Mouse (Mus musculus) CH12.LX (cell line): Measurements from ENCODE around the gene Ywhag. TPM values are rescaled to one million over a fixed set of nuclear protein-coding genes. Genes with fewer than 3 reads are reported as not detected.

ENCODE experiments used
- DNase-seq: peaks from one replicate; pipeline ENCODE4 v3.0.0-alpha.2; 2013; ENCODE audit errors: extremely low read depth
- H3K27ac ChIP-seq: 2 replicates; pipeline ENCODE4 v1.5.1; 2012; ENCODE audit warnings: low read depth, mild to moderate bottlenecking, control low read depth, moderate library complexity; ENCODE audit not compliant: insufficient read depth
- H3K27me3 ChIP-seq: replicated peaks from 2 replicates; pipeline ENCODE3; 2012; ENCODE audit warnings: inconsistent platforms
- H3K36me3 ChIP-seq, 2 experiments: replicated peaks in 1 of 2; 2 replicates each; pipeline versions ENCODE3 to v1.6.1; 2012; ENCODE audit warnings: inconsistent platforms in 1 of 2, low read length in 1 of 2, mild to moderate bottlenecking in 1 of 2, mixed read lengths in 1 of 2, moderate library complexity in 1 of 2; ENCODE audit not compliant: control insufficient read depth in 1 of 2, insufficient read depth in 1 of 2
- H3K4me1 ChIP-seq, 2 experiments: 2 replicates each; pipeline ENCODE4 v1.6.1; 2012; ENCODE audit warnings: inconsistent platforms in 1 of 2, moderate library complexity in 1 of 2; ENCODE audit not compliant: insufficient read depth in 2 of 2, control insufficient read depth in 1 of 2
- H3K4me2 ChIP-seq: 2 replicates; pipeline ENCODE4 v1.6.1; 2012; ENCODE audit warnings: low read depth, mild to moderate bottlenecking, control low read depth; ENCODE audit not compliant: poor library complexity, insufficient read depth, severe bottlenecking
- H3K4me3 ChIP-seq, 3 experiments: fragments of 150-350 bp in 1 of 3; sonication (generic) in 1 of 3; replicated peaks in 1 of 3; 2 replicates each; pipeline versions ENCODE3 to v1.5.1; 2011 to 2012; ENCODE audit warnings: low read depth in 2 of 3, low read length in 2 of 3, mild to moderate bottlenecking in 2 of 3, moderate library complexity in 2 of 3, control low read depth in 1 of 3, improper control_type of control experiment in 1 of 3, inconsistent platforms in 1 of 3, mixed read lengths in 1 of 3; ENCODE audit not compliant: poor library complexity in 1 of 3
- H3K79me2 ChIP-seq: replicated peaks from 2 replicates; pipeline ENCODE4 v1.6.1; 2012; ENCODE audit warnings: mild to moderate bottlenecking, moderate library complexity; ENCODE audit not compliant: control insufficient read depth, poor library complexity, insufficient read depth, severe bottlenecking; ENCODE audit errors: extremely low read depth
- H3K9ac ChIP-seq: 2 replicates; pipeline ENCODE4 v1.6.1; 2012; ENCODE audit warnings: low read depth, mild to moderate bottlenecking, control low read depth, moderate library complexity; ENCODE audit not compliant: insufficient read depth
- H3K9me3 ChIP-seq: replicated peaks from 2 replicates; pipeline ENCODE3; 2012; ENCODE audit warnings: low read length, inconsistent platforms, mixed read lengths
- CHD1 ChIP-seq: IDR thresholded peaks from 2 replicates; pipeline ENCODE4 v1.6.1; 2012; ENCODE audit warnings: low read depth, low read length, improper control_type of control experiment, inconsistent platforms
- CTCF ChIP-seq, 2 experiments: IDR thresholded peaks in 1 of 2; conservative IDR thresholded peaks in 1 of 2; 2 replicates each; pipeline ENCODE4 v1.5.1; 2011 to 2012; ENCODE audit warnings: low read depth in 2 of 2, low read length in 2 of 2, improper control_type of control experiment in 1 of 2, inconsistent platforms in 1 of 2, mild to moderate bottlenecking in 1 of 2, moderate library complexity in 1 of 2
- ELF1 ChIP-seq: IDR thresholded peaks from 2 replicates; pipeline ENCODE4 v1.6.1; 2014; ENCODE audit warnings: low read depth, mild to moderate bottlenecking, inconsistent platforms, low read length, improper control_type of control experiment
- ETS1 ChIP-seq: conservative IDR thresholded peaks from 2 replicates; pipeline ENCODE4 v1.6.1; 2012; ENCODE audit warnings: low read depth, mild to moderate bottlenecking, inconsistent platforms, low read length, improper control_type of control experiment, moderate library complexity
- HCFC1 ChIP-seq: IDR thresholded peaks from 2 replicates; pipeline ENCODE4 v1.6.1; 2012; ENCODE audit warnings: low read depth, mild to moderate bottlenecking, inconsistent platforms, low read length, improper control_type of control experiment
- IRF4 ChIP-seq: IDR thresholded peaks from 2 replicates; pipeline ENCODE4 v1.6.1; 2014; ENCODE audit warnings: low read depth, mild to moderate bottlenecking, inconsistent platforms, low read length, improper control_type of control experiment
- JUN ChIP-seq: IDR thresholded peaks from 2 replicates; pipeline ENCODE4 v1.6.1; 2011; ENCODE audit warnings: low read depth, mild to moderate bottlenecking, low read length, improper control_type of control experiment, moderate library complexity; ENCODE audit not compliant: insufficient read depth
- JUND ChIP-seq: conservative IDR thresholded peaks from 2 replicates; pipeline ENCODE4 v1.6.1; 2011; ENCODE audit warnings: low read depth, low read length, improper control_type of control experiment
- KAT2A ChIP-seq: IDR thresholded peaks from 2 replicates; pipeline ENCODE4 v1.6.1; 2012; ENCODE audit warnings: low read length, improper control_type of control experiment, inconsistent platforms; ENCODE audit not compliant: insufficient replicate concordance
- MEF2A ChIP-seq: IDR thresholded peaks from 2 replicates; pipeline ENCODE4 v1.6.1; 2014; ENCODE audit warnings: low read depth, mild to moderate bottlenecking, inconsistent platforms, low read length, improper control_type of control experiment, borderline replicate concordance
- MXI1 ChIP-seq: IDR thresholded peaks from 2 replicates; pipeline ENCODE4 v1.6.1; 2011; ENCODE audit warnings: mild to moderate bottlenecking, low read depth, low read length, improper control_type of control experiment
- MYC ChIP-seq: IDR thresholded peaks from 2 replicates; pipeline ENCODE4 v1.6.1; 2011; ENCODE audit warnings: low read depth, mild to moderate bottlenecking, improper control_type of control experiment, low read length
- NELFE ChIP-seq: IDR thresholded peaks from 2 replicates; pipeline ENCODE4 v1.6.1; 2011; ENCODE audit warnings: low read depth, low read length, improper control_type of control experiment
- NRF1 ChIP-seq: IDR thresholded peaks from 2 replicates; pipeline ENCODE4 v1.6.1; 2014; ENCODE audit warnings: low read depth, mild to moderate bottlenecking, inconsistent platforms, low read length, improper control_type of control experiment, moderate library complexity
- RAD21 ChIP-seq: IDR thresholded peaks from 2 replicates; pipeline ENCODE4 v1.6.1; 2011; ENCODE audit warnings: low read depth, mild to moderate bottlenecking, low read length, improper control_type of control experiment, moderate library complexity
- RCOR1 ChIP-seq: conservative IDR thresholded peaks from 2 replicates; pipeline ENCODE4 v1.6.1; 2012; ENCODE audit warnings: low read depth, mild to moderate bottlenecking, inconsistent platforms, low read length, improper control_type of control experiment
- SMC3 ChIP-seq: IDR thresholded peaks from 2 replicates; pipeline ENCODE4 v1.6.1; 2011; ENCODE audit warnings: low read depth, low read length, improper control_type of control experiment
- TBP ChIP-seq: conservative IDR thresholded peaks from 2 replicates; pipeline ENCODE4 v1.6.1; 2011; ENCODE audit warnings: low read depth, low read length, improper control_type of control experiment
- TCF12 ChIP-seq: IDR thresholded peaks from 2 replicates; pipeline ENCODE4 v1.6.1; 2014; ENCODE audit warnings: low read depth, mild to moderate bottlenecking, inconsistent platforms, low read length, improper control_type of control experiment
- UBTF ChIP-seq: IDR thresholded peaks from 2 replicates; pipeline ENCODE4 v1.6.1; 2012; ENCODE audit warnings: low read depth, mild to moderate bottlenecking, inconsistent platforms, low read length, improper control_type of control experiment, moderate library complexity
- USF1 ChIP-seq: IDR thresholded peaks from 2 replicates; pipeline ENCODE4 v1.6.1; 2014; ENCODE audit warnings: low read depth, mild to moderate bottlenecking, inconsistent platforms, low read length, improper control_type of control experiment
- ZNF384 ChIP-seq: IDR thresholded peaks from 2 replicates; pipeline ENCODE4 v1.6.1; 2012; ENCODE audit warnings: low read depth, low read length, improper control_type of control experiment, inconsistent platforms
- dilution Hi-C: fragments of 300-500 bp; cut with MboI; formaldehyde crosslinking; loops from 2 replicates; pipeline ENCODE4 v1.14.3; 2020; ENCODE audit warnings: low sequenced_read_pairs; ENCODE audit not compliant: extremely low pct_unique_long_range_greater_than_20kb, extremely low pct_ligation_motif_present
- in situ Hi-C: fragments of 300-500 bp; cut with MboI; formaldehyde crosslinking; loops from 3 replicates; pipeline ENCODE4 v1.14.3; 2019; ENCODE audit warnings: low sequenced_read_pairs, low pct_ligation_motif_present, low pct_unique_long_range_greater_than_20kb, mixed read lengths
- polyA plus RNA-seq: library from polyadenylated mRNA; unstranded; fragments of >175 nt; gene quantifications from 2 replicates; pipeline ENCODE4 v1.2.1, GENCODE M21; 2012; ENCODE audit warnings: low read depth; ENCODE audit not compliant: insufficient read length
- total RNA-seq, 2 experiments: library from RNA; depleted of rRNA; stranded (reverse); fragments of 300-350 nt in 1 of 2; fragments of >200 nt in 1 of 2; gene quantifications; 2 replicates each; pipeline ENCODE4 v1.2.3; 2012 to 2014

The Ywhag gene
- total and polyA plus RNA-seq, 3 experiments, result 55.3 to 239 (median 77.3) TPM

DNA sequence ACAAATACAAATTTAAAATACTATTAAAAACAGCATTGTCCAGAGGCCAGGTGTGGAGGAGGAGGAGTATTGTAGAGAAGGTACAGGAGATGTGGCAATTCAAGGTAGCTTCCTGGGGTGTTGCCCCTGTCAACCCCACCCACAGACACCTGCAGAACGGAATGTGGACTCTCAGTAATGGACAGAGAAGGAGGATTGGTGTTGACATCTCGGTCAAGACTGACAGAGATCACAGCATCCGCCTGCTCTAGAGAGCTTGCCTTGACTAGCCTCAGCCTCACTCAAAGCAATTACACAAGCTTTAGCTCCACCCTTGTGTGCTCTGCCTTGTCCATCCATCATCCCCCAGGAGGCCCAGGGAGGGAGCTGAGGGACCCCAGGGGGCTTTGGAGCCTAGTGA is 43.5 kb downstream of the Ywhag start:
- dilution Hi-C loops, result no loop called here
- no peak for DNase-seq
- H3K4me3 ChIP-seq, result no peak overlapping the region
- no peaks in the 10 kb centered on the region for H3K36me3 ChIP-seq
- TF ChIP-seq RCOR1, result no peak
- no peak for TF ChIP-seq MYC
- TF ChIP-seq ELF1, result no peak
- TF ChIP-seq JUN, result no peak
- TF ChIP-seq ZNF384, result no peak
- no peak for TF ChIP-seq CHD1
- TF ChIP-seq UBTF, result no peak
- TF ChIP-seq ETS1, result no peak
- TF ChIP-seq NRF1, result no peak
- no peak for TF ChIP-seq USF1
- no peak for TF ChIP-seq MEF2A
- TF ChIP-seq TCF12, result no peak
- no peak for TF ChIP-seq IRF4
- TF ChIP-seq HCFC1, result no peak
- TF ChIP-seq MXI1, result no peak
- no peak for TF ChIP-seq SMC3
- TF ChIP-seq TBP, result no peak
- no peak for TF ChIP-seq KAT2A
- TF ChIP-seq NELFE, result no peak
- no peak overlapping the region for H3K4me2 ChIP-seq
- H3K27ac ChIP-seq, result no peak overlapping the region
- H3K9ac ChIP-seq, result no peak overlapping the region
- no peaks in the 10 kb centered on the region for H3K9me3 ChIP-seq
- H3K27me3 ChIP-seq, result peaks cover 14% of the 10 kb centered on the region
- peaks cover 3 to 14% of the 10 kb centered on the region in 2 experiments for H3K4me1 ChIP-seq
- in situ Hi-C loops, result loop anchor here (10.0 kb wide), 1 partner anchor 154 kb away; no protein-coding TSS in a partner anchor
- H3K79me2 ChIP-seq, result no peaks in the 10 kb centered on the region

DNA sequence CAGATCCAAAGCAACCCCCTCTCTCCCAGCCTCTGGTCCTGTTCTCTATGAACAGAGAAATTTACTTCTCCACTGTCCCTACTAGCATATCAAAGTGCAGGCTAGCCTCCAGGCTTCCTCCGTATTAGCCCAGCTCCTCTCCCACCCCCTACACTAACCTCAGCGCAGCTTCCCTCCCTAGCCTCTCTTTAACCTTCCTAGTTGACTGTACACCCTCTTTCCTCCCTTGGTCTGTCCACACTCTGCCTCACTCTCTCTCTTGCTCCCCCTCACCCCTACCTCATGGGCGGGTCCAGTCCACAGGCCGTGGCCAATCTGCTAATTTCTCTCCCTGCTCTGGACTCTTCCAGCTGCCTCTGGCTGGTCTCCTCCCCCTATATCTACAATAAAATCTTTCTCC is 44.1 kb downstream of the Ywhag start:
- no peak overlapping the region for H3K27ac ChIP-seq

More for the DNA sequence above, 44.1 kb downstream of the Ywhag start:
- no peak overlapping the region for H3K4me2 ChIP-seq
- no peak overlapping the region for H3K9ac ChIP-seq
- H3K4me1 ChIP-seq, result peaks cover 3 to 14% of the 10 kb centered on the region in 2 experiments
- H3K79me2 ChIP-seq, result no peaks in the 10 kb centered on the region
- dilution Hi-C loops (no loop called here), in situ Hi-C loops (loop anchor here (10.0 kb wide), 1 partner anchor 154 kb away; no protein-coding TSS in a partner anchor)
- TF ChIP-seq CTCF (conservative IDR thresholded peaks at IDR 0.05 in 1 of 2, IDR thresholded peaks at IDR 0.05 in 1 of 2; ENCODE audit: low read depth in 2 of 2, low read length in 2 of 2), result no peak
- no peak for TF ChIP-seq JUND
- no peak for TF ChIP-seq TCF12
- no peak for TF ChIP-seq SMC3
- no peak for TF ChIP-seq RAD21
- no peak for DNase-seq
- no peak overlapping the region for H3K4me3 ChIP-seq
- H3K27me3 ChIP-seq, result peaks cover 15% of the 10 kb centered on the region
- H3K9me3 ChIP-seq, result no peaks in the 10 kb centered on the region
- no peaks in the 10 kb centered on the region for H3K36me3 ChIP-seq
